Mouse (Mus musculus) heart, embryonic 14.5 days (tissue): ENCODE measurements around the gene Arpc5. TPM values are rescaled to one million over a fixed set of nuclear protein-coding genes. Genes with fewer than 3 reads are reported as not detected.

Experiments
- ATAC-seq: fragments of 200-750 bp; cut with Nextera tagmentation; 2 replicates; pipeline ENCODE4 v1.8.0; 2017; ENCODE audit warnings: low read depth, moderate TSS enrichment; ENCODE audit not compliant: insufficient number of reproducible peaks, insufficient read depth, low FRiP score
- H3K27ac ChIP-seq, 2 experiments: fragments of 200-500 bp in 1 of 2; fragments of 300-500 bp in 1 of 2; sonication (generic) in 1 of 2; replicated peaks in 1 of 2; 2 replicates each; pipeline ENCODE4 v1.5.1; 2012 to 2014; ENCODE audit warnings: low read depth in 2 of 2, low read length in 2 of 2, control low read depth in 1 of 2, mild to moderate bottlenecking in 1 of 2, mixed read lengths in 1 of 2; ENCODE audit not compliant: control insufficient read depth in 1 of 2, insufficient read depth in 1 of 2
- H3K27me3 ChIP-seq: fragments of 300-500 bp; sonication (generic); 2 replicates; pipeline ENCODE4 v1.6.1; 2014; ENCODE audit warnings: mild to moderate bottlenecking, low read length, control low read depth; ENCODE audit not compliant: control insufficient read depth, insufficient read depth
- H3K36me3 ChIP-seq: fragments of 300-500 bp; sonication (generic); 2 replicates; pipeline ENCODE4 v1.6.1; 2014; ENCODE audit warnings: mild to moderate bottlenecking, control low read depth, low read length, mixed read lengths; ENCODE audit not compliant: control insufficient read depth, insufficient read depth
- H3K4me1 ChIP-seq, 2 experiments: fragments of 200-500 bp in 1 of 2; fragments of 300-500 bp in 1 of 2; sonication (generic) in 1 of 2; 2 replicates each; pipeline ENCODE4 v1.6.1; 2012 to 2014; ENCODE audit warnings: low read length in 2 of 2, control low read depth in 1 of 2, mixed read lengths in 1 of 2; ENCODE audit not compliant: control insufficient read depth in 2 of 2, insufficient read depth in 2 of 2
- H3K4me2 ChIP-seq: fragments of 300-500 bp; sonication (generic); 2 replicates; pipeline ENCODE4 v1.6.1; 2014; ENCODE audit warnings: mild to moderate bottlenecking, low read length
- H3K4me3 ChIP-seq, 2 experiments: fragments of 200-500 bp in 1 of 2; fragments of 300-500 bp in 1 of 2; sonication (generic) in 1 of 2; 2 replicates each; pipeline ENCODE4 v1.5.1; 2012 to 2014; ENCODE audit warnings: low read length in 2 of 2, mild to moderate bottlenecking in 2 of 2, control low read depth in 1 of 2, low read depth in 1 of 2, moderate library complexity in 1 of 2; ENCODE audit not compliant: control insufficient read depth in 1 of 2, insufficient read depth in 1 of 2
- H3K9ac ChIP-seq: fragments of 300-500 bp; sonication (generic); 2 replicates; pipeline ENCODE4 v1.6.1; 2014; ENCODE audit warnings: mild to moderate bottlenecking, low read length
- H3K9me3 ChIP-seq: fragments of 300-500 bp; sonication (generic); 2 replicates; pipeline ENCODE4 v1.6.1; 2016; ENCODE audit warnings: low read length, control low read depth; ENCODE audit not compliant: control insufficient read depth
- WGBS: fragments of 180-500 bp; shearing (Covaris S2); extraction: QIAGEN DNeasy Blood & Tissue Kit; methylation state at CpG from one replicate; pipeline ENCODE4 v1.1.7; 2014; 5-methylcytosine and 5-hydroxymethylcytosine counted together
- polyA plus RNA-seq: library from polyadenylated mRNA; unstranded; fragments of >200 nt; fragmentation: Nextera tagmentation; extraction: Ambion mirVana; gene quantifications from 2 replicates; pipeline ENCODE4 v1.2.1, GENCODE M21; 2014

The Arpc5 gene
- polyA plus RNA-seq, 1 experiment from 2014 or later: 228 TPM

GRCm38 (mm10) chr1:152817794-152818193 lies 51.5 kb downstream of the Arpc5 start:
- ATAC-seq: no peak
- 6% methylated on average over 10 of the region's 10 CpGs for WGBS

GRCm38 (mm10) chr1:152819558-152819957 lies 53.2 kb downstream of the Arpc5 start:
- Histone ChIP-seq H3K4me2 (no peak overlapping the region), H3K4me1 (peaks cover 23 to 27% of the 10 kb centered on the region in 2 experiments), H3K9me3 (no peaks in the 10 kb centered on the region), H3K9ac (no peak overlapping the region), H3K36me3 (no peaks in the 10 kb centered on the region), H3K4me3 (no peak overlapping the region), H3K27ac (no peak overlapping the region), H3K27me3 (no peaks in the 10 kb centered on the region)
- 79% methylated on average over 6 of the region's 6 CpGs for WGBS
- ATAC-seq: no peak

More at GRCm38 (mm10) chr1:152817794-152818193, 51.5 kb downstream of the Arpc5 start:
- Histone ChIP-seq H3K27ac (peak overlapping the region; percentile 81 to 87), H3K4me1 (peaks cover 23 to 27% of the 10 kb centered on the region in 2 experiments), H3K9me3 (no peaks in the 10 kb centered on the region), H3K36me3 (no peaks in the 10 kb centered on the region), H3K9ac (peak overlapping the region; percentile 12), H3K4me3 (no peak overlapping the region), H3K27me3 (no peaks in the 10 kb centered on the region), H3K4me2 (peak overlapping the region; percentile 31)

- H3K4me2 ChIP-seq: no peak overlapping the region
- H3K36me3 ChIP-seq: no peaks in the 10 kb centered on the region
- H3K9ac ChIP-seq: no peak overlapping the region
- no peak overlapping the region for H3K4me3 ChIP-seq
- WGBS: 54% methylated on average over 7 of the region's 7 CpGs
- H3K27me3 ChIP-seq: no peaks in the 10 kb centered on the region
- H3K4me1 ChIP-seq: peaks cover 17 to 23% of the 10 kb centered on the region in 2 experiments
- no peak for ATAC-seq
- no peak overlapping the region for H3K27ac ChIP-seq
- no peaks in the 10 kb centered on the region for H3K9me3 ChIP-seq
Measured at GRCm38 (mm10) chr1:152820911-152821695, 54.8 kb downstream of the Arpc5 start.

GRCm38 (mm10) chr1:152821746-152822145 lies 55.4 kb downstream of the Arpc5 start:
- H3K9ac ChIP-seq: no peak overlapping the region
- WGBS: 89% methylated on average over 4 of the region's 4 CpGs
- H3K27ac ChIP-seq: no peak overlapping the region
- H3K9me3 ChIP-seq: no peaks in the 10 kb centered on the region
- H3K4me3 ChIP-seq: no peak overlapping the region
- no peaks in the 10 kb centered on the region for H3K27me3 ChIP-seq
- no peaks in the 10 kb centered on the region for H3K36me3 ChIP-seq
- no peak overlapping the region for H3K4me2 ChIP-seq
- no peak for ATAC-seq
- peaks cover 11 to 17% of the 10 kb centered on the region in 2 experiments for H3K4me1 ChIP-seq

GRCm38 (mm10) chr1:152824206-152824605 lies 57.9 kb downstream of the Arpc5 start:
- Histone ChIP-seq H3K4me3 (no peak overlapping the region), H3K36me3 (no peaks in the 10 kb centered on the region), H3K27ac (no peak overlapping the region), H3K4me2 (no peak overlapping the region), H3K9ac (no peak overlapping the region), H3K9me3 (no peaks in the 10 kb centered on the region), H3K27me3 (no peaks in the 10 kb centered on the region), H3K4me1 (peaks cover 0 to 2% of the 10 kb centered on the region in 2 experiments; a peak in 2 of 4 replicates)
- WGBS: 77% methylated on average over 9 of the region's 9 CpGs
- ATAC-seq: no peak

Other genes starting within 250 kb of the Arpc5 start
- gene Apobec4, start 16.0 kb upstream of the Arpc5 start, polyA plus RNA-seq: not detected in 2 replicates
- gene Rgl1, start 191 bp upstream of the Arpc5 start, polyA plus RNA-seq: 66.8 and 72.0 TPM in 2 replicates
- 3.1 and 6.2 TPM in 2 replicates for gene Ncf2, start 33.7 kb downstream of the Arpc5 start, polyA plus RNA-seq
- gene Smg7, start 136.1 kb downstream of the Arpc5 start, polyA plus RNA-seq: 28.2 and 29.1 TPM in 2 replicates
- gene Nmnat2, start 188.5 kb downstream of the Arpc5 start, polyA plus RNA-seq: 1.0 and 1.1 TPM in 2 replicates